Mouse (Mus musculus) lung, postnatal 0 days (tissue): ENCODE results near the gene Oxct2a.

Experiments
- CTCF ChIP-seq: IDR thresholded peaks from 2 replicates; pipeline ENCODE4 v1.5.1; 2016; ENCODE audit warnings: antibody characterized with exemption, mild to moderate bottlenecking
- EP300 ChIP-seq: IDR thresholded peaks from 2 replicates; pipeline ENCODE4 v1.6.1; 2016; ENCODE audit warnings: antibody characterized with exemption, mild to moderate bottlenecking, control low read depth

DNA sequence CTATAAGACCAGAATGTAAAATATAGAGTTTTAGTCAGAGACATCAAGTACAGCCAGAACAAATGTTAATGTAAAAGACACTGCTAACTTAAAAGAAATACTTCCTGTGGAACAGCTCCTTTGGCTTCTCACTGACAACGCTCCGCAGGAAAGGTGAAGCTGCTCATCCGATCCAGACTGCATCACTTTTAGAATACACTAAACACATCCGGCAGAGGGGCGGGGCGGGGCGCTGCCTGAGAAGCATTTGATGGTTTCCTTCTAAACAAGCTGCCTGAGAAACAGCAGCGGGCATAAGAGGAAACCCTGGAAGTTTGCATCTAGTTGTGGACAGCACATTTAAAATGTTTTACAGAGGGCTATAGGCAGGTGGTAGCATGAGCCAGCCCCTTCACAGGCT is 32.5 kb upstream of the Oxct2a start:
- no peak for TF ChIP-seq CTCF
- no peak for TF ChIP-seq EP300
